Mouse (Mus musculus) testis, adult 2 months (tissue): ENCODE results near the gene Epn1. TPM values are rescaled to one million over a fixed set of nuclear protein-coding genes. Genes with fewer than 3 reads are reported as not detected.

Source experiments
- H3K27ac ChIP-seq: fragments of 200-500 bp; 2 replicates; pipeline ENCODE4 v1.5.1; 2012; ENCODE audit warnings: low read depth, low read length; ENCODE audit not compliant: control insufficient read depth, insufficient read depth
- H3K27me3 ChIP-seq: fragments of 200-500 bp; 2 replicates; pipeline ENCODE4 v1.6.1; 2012; ENCODE audit warnings: mild to moderate bottlenecking, low read length, moderate library complexity; ENCODE audit not compliant: control insufficient read depth, insufficient read depth
- H3K36me3 ChIP-seq: fragments of 200-500 bp; 2 replicates; pipeline ENCODE4 v1.6.1; 2012; ENCODE audit warnings: mild to moderate bottlenecking, low read length; ENCODE audit not compliant: control insufficient read depth, insufficient read depth
- H3K4me1 ChIP-seq: fragments of 200-500 bp; 2 replicates; pipeline ENCODE4 v1.6.1; 2012; ENCODE audit warnings: low read length; ENCODE audit not compliant: control insufficient read depth, insufficient read depth
- H3K4me3 ChIP-seq: fragments of 200-500 bp; 2 replicates; pipeline ENCODE4 v1.5.1; 2012; ENCODE audit warnings: low read depth, mild to moderate bottlenecking, low read length, moderate library complexity, mixed read lengths; ENCODE audit not compliant: control insufficient read depth
- CTCF ChIP-seq: fragments of 200-500 bp; IDR thresholded peaks from 2 replicates; pipeline ENCODE4 v1.5.1; 2012; ENCODE audit warnings: low read depth, mild to moderate bottlenecking, inconsistent platforms, low read length, moderate library complexity; ENCODE audit not compliant: control insufficient read depth, insufficient read depth, insufficient replicate concordance
- POLR2A ChIP-seq: fragments of 200-500 bp; IDR thresholded peaks from 2 replicates; pipeline ENCODE4 v1.6.1; 2012; ENCODE audit warnings: low read depth, mild to moderate bottlenecking, inconsistent platforms, low read length, moderate library complexity; ENCODE audit not compliant: control insufficient read depth
- polyA plus RNA-seq: library from polyadenylated mRNA; depleted of rRNA; stranded (reverse); fragments of >200 nt; gene quantifications from 2 replicates; pipeline ENCODE4 v1.2.3, GENCODE M21; 2012

The Epn1 gene
- polyA plus RNA-seq, 1 experiment = 91.7 TPM

DNA sequence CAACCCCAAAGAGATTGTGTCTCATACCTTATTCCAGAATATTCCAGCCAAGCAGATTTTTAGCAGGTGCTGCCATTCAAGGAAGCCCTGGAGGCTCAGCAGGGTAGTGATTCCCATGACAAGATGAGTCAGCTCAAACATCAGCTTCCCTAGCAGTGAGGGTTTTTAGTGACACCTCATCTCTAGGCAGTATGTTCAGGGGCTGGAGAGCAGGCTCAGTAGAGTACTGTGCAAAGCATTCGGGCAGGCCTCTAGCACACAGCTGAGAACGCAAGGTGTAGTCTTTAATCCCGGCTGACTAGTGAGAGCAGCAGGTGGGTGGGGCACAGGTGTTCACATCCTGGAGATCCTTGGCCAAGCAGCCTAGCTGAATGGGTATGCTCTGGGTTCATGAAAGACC lies 19.8 kb downstream of the Epn1 start:
- Histone ChIP-seq H3K4me3 (no peak overlapping the region), H3K36me3 (no peaks in the 10 kb centered on the region), H3K27ac (no peak overlapping the region), H3K4me1 (no peaks in the 10 kb centered on the region), H3K27me3 (no peaks in the 10 kb centered on the region)
- TF ChIP-seq POLR2A = no peak
- TF ChIP-seq CTCF = no peak

DNA sequence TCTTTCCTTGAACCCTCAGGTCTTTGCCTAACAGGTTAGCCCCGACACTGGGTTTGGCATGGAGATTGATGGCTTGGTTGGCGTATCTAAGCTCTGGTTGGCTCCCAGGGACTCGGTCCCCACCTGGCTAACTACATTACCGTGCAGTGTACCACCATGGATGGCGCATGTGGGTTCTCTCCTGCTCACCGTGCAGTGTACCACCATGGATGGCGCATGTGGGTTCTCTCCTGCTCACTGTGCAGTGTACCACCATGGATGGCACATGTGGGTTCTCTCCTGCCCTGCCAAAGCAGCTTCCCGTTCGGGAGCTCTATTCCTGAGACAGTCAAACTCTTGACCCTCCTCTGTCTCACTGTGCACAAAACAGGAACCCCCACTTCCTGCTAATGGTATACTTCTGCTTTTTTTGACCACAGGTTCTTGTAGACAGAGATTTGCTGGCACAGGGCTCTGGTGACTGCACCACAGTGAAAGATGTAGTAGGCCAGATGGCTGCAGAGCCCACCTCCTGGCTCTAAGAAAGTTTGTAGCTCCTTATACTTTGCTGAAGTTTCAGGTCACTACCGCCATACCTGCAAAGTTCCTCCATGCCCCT lies 21.1 kb downstream of the Epn1 start:
- Histone ChIP-seq H3K36me3 (no peaks in the 10 kb centered on the region), H3K27ac (no peak overlapping the region), H3K4me1 (no peaks in the 10 kb centered on the region), H3K4me3 (no peak overlapping the region), H3K27me3 (no peaks in the 10 kb centered on the region)
- TF ChIP-seq POLR2A = no peak
- no peak for TF ChIP-seq CTCF

DNA sequence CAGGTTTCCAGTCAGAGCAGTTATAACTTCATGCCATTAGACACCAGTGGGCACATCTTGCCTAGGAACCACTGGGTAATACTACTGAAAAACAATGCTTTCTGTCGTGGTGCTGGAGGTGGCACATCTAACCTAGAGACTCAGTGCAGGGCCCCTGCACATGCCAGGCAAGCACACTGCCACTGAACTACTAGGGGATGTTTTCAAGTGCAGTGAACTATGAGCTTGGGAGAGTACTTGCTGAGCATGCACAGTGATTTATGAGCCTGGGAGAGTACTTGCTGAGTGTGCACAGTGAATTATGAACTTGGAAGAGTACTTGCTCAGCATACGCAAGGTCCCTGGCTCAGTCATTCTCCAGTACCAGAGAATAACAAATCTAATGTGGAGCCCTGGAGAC lies 22.5 kb downstream of the Epn1 start:
- Histone ChIP-seq H3K4me1 (no peaks in the 10 kb centered on the region), H3K27me3 (no peaks in the 10 kb centered on the region), H3K27ac (no peak overlapping the region), H3K36me3 (no peaks in the 10 kb centered on the region), H3K4me3 (no peak overlapping the region)
- TF ChIP-seq POLR2A (no peak), CTCF (no peak)

DNA sequence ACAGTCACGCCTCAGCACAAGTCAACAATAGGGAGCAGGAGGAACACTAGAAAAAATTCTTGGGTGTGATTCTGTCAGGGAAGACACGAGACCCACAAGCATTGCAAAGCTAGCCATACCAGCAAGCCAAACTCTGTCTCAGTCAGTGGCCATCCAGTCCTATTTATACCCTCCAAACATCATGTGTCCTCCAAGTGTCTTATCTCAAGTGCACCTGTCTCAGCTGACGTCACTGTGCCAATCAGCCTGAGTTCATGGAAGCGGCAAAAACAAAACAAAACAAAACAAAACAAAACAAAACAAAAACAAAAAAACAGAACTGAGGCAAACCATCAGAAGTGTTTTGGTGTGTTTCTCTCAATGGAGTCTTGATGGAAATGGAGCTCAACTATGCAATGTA lies 28.2 kb downstream of the Epn1 start:
- H3K27me3 ChIP-seq = no peaks in the 10 kb centered on the region
- H3K4me3 ChIP-seq = no peak overlapping the region
- no peaks in the 10 kb centered on the region for H3K4me1 ChIP-seq
- no peak overlapping the region for H3K27ac ChIP-seq
- H3K36me3 ChIP-seq = no peaks in the 10 kb centered on the region
- no peak for TF ChIP-seq POLR2A
- TF ChIP-seq CTCF = no peak

DNA sequence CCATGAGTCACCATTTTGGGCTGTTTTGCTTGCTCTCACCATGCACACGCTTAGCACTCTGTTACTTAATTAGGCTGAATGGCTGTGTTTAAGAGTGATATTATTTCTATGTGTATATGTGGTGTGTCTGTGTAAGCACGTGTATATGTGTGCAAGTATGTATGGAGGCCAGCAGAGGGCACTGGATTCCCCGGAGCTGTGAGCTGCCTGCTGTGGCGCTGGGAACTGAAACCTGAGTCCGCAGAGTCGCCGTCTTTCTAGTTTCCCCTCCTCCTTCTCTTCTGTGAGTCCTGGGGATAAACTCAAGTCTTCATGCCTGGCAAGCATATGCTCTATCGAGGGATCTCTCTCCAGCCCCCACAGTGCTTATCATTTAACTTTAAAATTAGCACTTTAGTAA lies 29.3 kb downstream of the Epn1 start:
- H3K27me3 ChIP-seq = no peaks in the 10 kb centered on the region
- TF ChIP-seq POLR2A = no peak
- TF ChIP-seq CTCF = no peak
- no peak overlapping the region for H3K27ac ChIP-seq
- H3K4me3 ChIP-seq = no peak overlapping the region
- H3K36me3 ChIP-seq = no peaks in the 10 kb centered on the region
- H3K4me1 ChIP-seq = no peaks in the 10 kb centered on the region

DNA sequence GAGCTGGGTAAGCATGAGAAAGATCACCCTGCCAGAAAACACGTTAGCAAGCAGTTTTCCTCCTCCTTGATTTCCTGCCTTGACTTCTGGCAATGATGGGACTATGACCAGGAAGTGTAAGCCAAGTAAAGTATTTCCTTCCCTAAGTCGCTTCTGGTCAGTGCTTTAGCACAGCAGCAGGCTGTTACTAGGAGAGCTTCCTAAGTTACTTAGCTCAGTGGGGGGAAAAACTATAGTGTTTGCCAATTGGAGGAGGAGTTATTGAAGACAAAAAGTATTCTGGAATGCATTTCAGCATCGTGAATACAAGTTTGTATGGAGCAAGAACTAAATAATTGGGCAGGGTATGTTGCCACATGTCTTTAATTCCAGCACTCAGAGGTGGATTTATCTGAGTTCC lies 32.7 kb downstream of the Epn1 start:
- Histone ChIP-seq H3K27me3 (no peaks in the 10 kb centered on the region), H3K4me1 (no peaks in the 10 kb centered on the region), H3K36me3 (no peaks in the 10 kb centered on the region), H3K27ac (no peak overlapping the region), H3K4me3 (no peak overlapping the region)
- TF ChIP-seq CTCF (no peak), POLR2A (no peak)

DNA sequence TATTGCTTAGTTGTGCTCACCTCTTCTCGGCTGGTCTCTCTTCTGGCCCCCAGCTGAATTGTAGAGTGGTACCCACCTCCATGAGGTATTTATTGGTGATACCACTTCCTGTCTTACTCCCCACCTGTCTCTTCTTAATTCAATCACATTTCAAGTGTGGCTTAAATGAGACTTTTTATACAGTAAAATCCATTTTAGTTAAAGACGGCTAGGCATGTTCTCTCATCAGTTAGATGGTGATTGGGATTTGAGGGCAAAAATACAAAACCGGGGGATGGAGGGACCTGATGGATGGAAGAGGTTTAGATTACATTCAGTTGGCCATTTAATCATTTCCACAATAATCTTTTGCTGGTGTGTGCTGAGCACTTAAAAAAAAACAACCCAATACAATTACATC lies 36.8 kb downstream of the Epn1 start, which contains the start of gene Rfpl4:
Rfpl4 (minus strand) TSS at position 101 of the 400 bp plus-strand sequence.
- Histone ChIP-seq H3K27ac (no peak within 1 kb of the TSS), H3K4me3 (no peak within 1 kb of the TSS)
- no peak for TF ChIP-seq POLR2A

DNA sequence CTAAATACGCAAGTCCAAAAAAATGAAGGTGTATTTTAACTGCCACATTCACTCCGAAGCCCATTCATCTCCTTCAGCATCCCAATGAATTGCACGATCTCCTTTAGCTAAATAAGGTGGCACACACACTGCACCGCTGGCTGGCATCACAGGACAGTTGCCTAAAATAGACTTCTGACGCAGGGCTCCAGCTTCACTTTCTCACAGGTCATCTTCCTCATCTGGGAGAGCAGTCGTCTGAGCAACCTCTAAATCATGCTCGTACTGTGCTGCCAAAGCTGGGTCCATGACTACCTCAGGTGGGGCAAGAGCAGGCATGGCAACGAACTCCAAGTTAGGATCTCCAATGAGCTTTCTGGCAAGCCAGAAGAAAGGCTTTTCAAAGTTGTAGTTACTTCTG lies 45.0 kb downstream of the Epn1 start:
- Histone ChIP-seq H3K27me3 (no peaks in the 10 kb centered on the region), H3K4me3 (peak overlapping the region; percentile 94), H3K36me3 (no peaks in the 10 kb centered on the region), H3K27ac (no peak overlapping the region; the same call in 1 of the 2 replicates), H3K4me1 (peaks cover 7% of the 10 kb centered on the region)
- no peak for TF ChIP-seq POLR2A
- no peak for TF ChIP-seq CTCF

More for the DNA sequence above, 36.8 kb downstream of the Epn1 start, which contains the start of gene Rfpl4:
- Histone ChIP-seq H3K4me1 (no peaks in the 10 kb centered on the region), H3K36me3 (no peaks in the 10 kb centered on the region), H3K27me3 (no peaks in the 10 kb centered on the region)
